Mouse (Mus musculus) Patski (cell line): ENCODE data around the gene Snx30. TPM values are rescaled to one million over a fixed set of nuclear protein-coding genes. Genes with fewer than 3 reads are reported as not detected.

Source experiments
- ATAC-seq: fragments of 100-300 bp; one replicate; pipeline ENCODE4 v1.8.0; 2021
- CTCF ChIA-PET: fragments of 350-600 bp; sonication (Branson Sonifier 250); formaldehyde crosslinking; loops from one replicate; lab custom pipeline; 2022; ENCODE audit warnings: inconsistent platforms; lab: Charles Lee
- POLR2A ChIA-PET: fragments of 350-600 bp; sonication (Branson Sonifier 250); formaldehyde crosslinking; loops from one replicate; lab custom pipeline; 2022; ENCODE audit warnings: antibody characterized with exemption, inconsistent platforms; lab: Charles Lee
- DNase-seq: peaks from one replicate; pipeline ENCODE4 v3.0.0-alpha.2; 2011; ENCODE audit warnings: low read depth, low spot score
- H3K27me3 ChIP-seq: fragments of 371-371 bp; one replicate; pipeline ENCODE4 v1.5.1; 2021
- CTCF ChIP-seq: fragments of 100-300 bp; IDR thresholded peaks from one replicate; pipeline ENCODE4 v1.5.1; 2021
- in situ Hi-C: fragments of 300-500 bp; cut with MboI; formaldehyde crosslinking; loops from 3 replicates; pipeline ENCODE4 v1.11.1; 2018; ENCODE audit warnings: low pct_unique_long_range_greater_than_20kb, mixed read lengths
- polyA plus RNA-seq: library from polyadenylated mRNA; unstranded; gene quantifications from one replicate; pipeline ENCODE4 v1.2.3, GENCODE M21; 2021

The Snx30 gene
- polyA plus RNA-seq, 1 experiment from 2014 or later: 9.2 TPM

GRCm38 (mm10) chr4:59880725-59881124 lies 75.1 kb downstream of the Snx30 start:
- CTCF ChIA-PET: interaction anchor here (1.1 kb wide), 1 partner anchor 11 kb away, joined by 4 read pairs; no protein-coding TSS in a partner anchor
- POLR2A ChIA-PET: no interaction called here
- H3K27me3 ChIP-seq: no peaks in the 10 kb centered on the region
- ATAC-seq (no peak), DNase-seq (no peak)
- in situ Hi-C loops: no loop called here
- no peak for TF ChIP-seq CTCF

- in situ Hi-C loops: no loop called here
- ATAC-seq (no peak), DNase-seq (no peak)
- no peaks in the 10 kb centered on the region for H3K27me3 ChIP-seq
- POLR2A ChIA-PET: no interaction called here
- no peak for TF ChIP-seq CTCF
- CTCF ChIA-PET: no interaction called here
Observed at GRCm38 (mm10) chr4:59881210-59881609, 75.6 kb downstream of the Snx30 start.

GRCm38 (mm10) chr4:59884136-59884696 lies 78.6 kb downstream of the Snx30 start:
- ATAC-seq (no peak), DNase-seq (no peak)
- in situ Hi-C loops: no loop called here
- no peaks in the 10 kb centered on the region for H3K27me3 ChIP-seq
- ChIA-PET CTCF (no interaction called here), POLR2A (no interaction called here)
- no peak for TF ChIP-seq CTCF

- H3K27me3 ChIP-seq: no peaks in the 10 kb centered on the region
- in situ Hi-C loops: no loop called here
- CTCF ChIA-PET: no interaction called here
- ATAC-seq (no peak), DNase-seq (no peak)
- no peak for TF ChIP-seq CTCF
- POLR2A ChIA-PET: no interaction called here
Observed at GRCm38 (mm10) chr4:59886281-59886680, 80.6 kb downstream of the Snx30 start.

- DNase-seq (no peak), ATAC-seq (no peak)
- CTCF ChIA-PET: no interaction called here
- no peak for TF ChIP-seq CTCF
- in situ Hi-C loops: no loop called here
- POLR2A ChIA-PET: no interaction called here
- no peaks in the 10 kb centered on the region for H3K27me3 ChIP-seq
Observed at GRCm38 (mm10) chr4:59887011-59887410, 81.4 kb downstream of the Snx30 start.

- in situ Hi-C loops: no loop called here
- DNase-seq: no peak
- ATAC-seq: no peak
- TF ChIP-seq CTCF: no peak
- ChIA-PET CTCF (no interaction called here), POLR2A (no interaction called here)
- H3K27me3 ChIP-seq: no peaks in the 10 kb centered on the region
Observed at GRCm38 (mm10) chr4:59888014-59888413, 82.4 kb downstream of the Snx30 start.

- TF ChIP-seq CTCF: no peak
- POLR2A ChIA-PET: no interaction called here
- CTCF ChIA-PET: no interaction called here
- DNase-seq (no peak), ATAC-seq (no peak)
- in situ Hi-C loops: no loop called here
- H3K27me3 ChIP-seq: no peaks in the 10 kb centered on the region
Observed at GRCm38 (mm10) chr4:59890086-59890600, 84.5 kb downstream of the Snx30 start.

- no peak for ATAC-seq
- ChIA-PET POLR2A (no interaction called here), CTCF (interaction anchor here (1.5 to 1.6 kb wide), 2 partner anchors 12 to 16 kb away, joined by 4 read pairs; no protein-coding TSS in a partner anchor)
- no peaks in the 10 kb centered on the region for H3K27me3 ChIP-seq
- in situ Hi-C loops: no loop called here
- no peak for TF ChIP-seq CTCF
- DNase-seq: no peak
Observed at GRCm38 (mm10) chr4:59891723-59892416, 86.2 kb downstream of the Snx30 start.

- DNase-seq (no peak), ATAC-seq (no peak)
- POLR2A ChIA-PET: no interaction called here
- TF ChIP-seq CTCF: no peak
- CTCF ChIA-PET: no interaction called here
- in situ Hi-C loops: no loop called here
- H3K27me3 ChIP-seq: no peaks in the 10 kb centered on the region
Observed at GRCm38 (mm10) chr4:59892731-59893130, 87.1 kb downstream of the Snx30 start.

GRCm38 (mm10) chr4:59894415-59894814 lies 88.8 kb downstream of the Snx30 start:
- TF ChIP-seq CTCF: no peak
- H3K27me3 ChIP-seq: no peaks in the 10 kb centered on the region
- DNase-seq: no peak
- in situ Hi-C loops: no loop called here
- ChIA-PET POLR2A (no interaction called here), CTCF (interaction anchor here (1.1 kb wide), 1 partner anchor 15 kb away, joined by 5 read pairs; no protein-coding TSS in a partner anchor)
- ATAC-seq: no peak

- ATAC-seq: no peak
- ChIA-PET CTCF (interaction anchor here (1.1 kb wide), 1 partner anchor 15 kb away, joined by 5 read pairs; no protein-coding TSS in a partner anchor), POLR2A (no interaction called here)
- in situ Hi-C loops: no loop called here
- no peaks in the 10 kb centered on the region for H3K27me3 ChIP-seq
- DNase-seq: no peak
- no peak for TF ChIP-seq CTCF
Observed at GRCm38 (mm10) chr4:59894977-59895575, 89.4 kb downstream of the Snx30 start.
